Mouse (Mus musculus) hindbrain, embryonic 12.5 days (tissue): ENCODE data around the gene Ppard. TPM values are rescaled to one million over a fixed set of nuclear protein-coding genes. Genes with fewer than 3 reads are reported as not detected.

ENCODE experiments used
- polyA plus RNA-seq: library from polyadenylated mRNA; unstranded; fragments of >200 nt; fragmentation: Nextera tagmentation; extraction: Ambion mirVana; gene quantifications from 2 replicates; pipeline ENCODE4 v1.2.1, GENCODE M21; 2016

The Ppard gene
- polyA plus RNA-seq, 1 experiment from 2014 or later: 2.4 TPM

Other genes with a start within 250 kb of the Ppard start
- 1.9 and 2.6 TPM in 2 replicates for gene Tcp11, start 152.1 kb upstream of the Ppard start, polyA plus RNA-seq
- gene Scube3, start 90.6 kb upstream of the Ppard start, polyA plus RNA-seq: 11.1 and 12.4 TPM in 2 replicates
- gene Zfp523, start 55.6 kb upstream of the Ppard start, polyA plus RNA-seq: 50.0 and 50.6 TPM in 2 replicates
- gene Def6, start 24.9 kb upstream of the Ppard start, polyA plus RNA-seq: 5.7 and 6.1 TPM in 2 replicates
- gene Fance, start 80.8 kb downstream of the Ppard start, polyA plus RNA-seq: 24.7 and 28.3 TPM in 2 replicates
- gene Rpl10a, start 95.8 kb downstream of the Ppard start, polyA plus RNA-seq: 287 and 354 TPM in 2 replicates
- 7.0 and 7.7 TPM in 2 replicates for gene Tead3, start 118.1 kb downstream of the Ppard start, polyA plus RNA-seq
- 5.0 and 6.8 TPM in 2 replicates for gene Tulp1, start 132.5 kb downstream of the Ppard start, polyA plus RNA-seq